Mouse (Mus musculus): ENCODE data around the gene Ints7.

GRCm38 (mm10) chr1:191567859-191568258 is 7.6 kb upstream of the Ints7 start:
- no peak for TF ChIP-seq CTCF (IDR thresholded peaks at IDR 0.05; ENCODE audit: extremely low read depth, insufficient read length, insufficient replicate concordance, low read depth, low read length)
- TF ChIP-seq POLR2A (IDR thresholded peaks at IDR 0.05; ENCODE audit: low read depth, low read length), result no peak

Data from small intestine, adult 2 months (tissue).